ENCODE assay signal across 21 mouse cellular contexts in the genomic region with DNA sequence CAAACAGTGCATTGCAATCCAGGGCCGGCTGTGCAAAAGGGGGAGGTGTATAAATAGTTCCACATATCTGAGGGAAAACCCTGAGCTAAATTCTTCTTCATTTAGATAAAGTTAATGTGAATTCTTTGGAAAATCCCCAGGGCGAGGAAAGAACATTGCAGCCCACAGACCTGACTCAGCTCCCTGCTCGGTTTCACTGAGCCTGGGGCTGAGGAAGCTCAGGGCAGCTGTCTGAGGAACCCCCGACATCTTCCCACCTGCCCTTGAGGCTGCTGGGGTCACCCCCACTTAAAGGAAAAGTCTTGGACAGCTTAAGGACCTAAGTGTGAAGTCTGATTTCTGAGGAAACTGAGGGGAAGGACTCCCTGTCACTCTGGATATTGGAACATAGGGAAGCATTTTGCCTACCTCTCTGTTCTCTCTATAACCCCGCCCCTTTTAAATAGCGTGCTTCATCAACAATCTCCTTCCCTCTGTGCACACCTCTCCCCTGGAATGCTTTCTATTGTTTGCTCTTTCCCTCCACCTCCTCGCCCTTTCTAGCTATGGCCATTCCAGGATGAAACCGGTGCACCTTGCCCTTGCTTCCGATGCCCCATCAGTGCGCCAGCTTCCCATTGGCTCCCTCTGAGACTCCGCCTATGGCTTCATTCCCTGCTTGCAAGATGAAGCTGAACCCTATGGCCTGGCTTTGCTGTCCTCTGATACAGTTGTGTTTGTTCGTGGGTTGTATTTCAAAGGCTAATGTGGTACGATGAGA. TPM values are rescaled to one million over a fixed set of nuclear protein-coding genes. Genes with fewer than 3 reads are reported as not detected.
DNase-seq lines count a peak whose midpoint lies in the region; ATAC-seq and TF ChIP-seq lines count a peak whose summit lies in the region.
"Had no signal": no experiment of that assay in that cellular context is flagged by ENCODE, and none has a peak within 500 bp of the region (broad histone marks: within the 10 kb centered on the region; RNA-seq: fewer than 3 reads in every experiment).

No protein-coding gene starts in this region.

- peak overlapping the region; percentile 44 for H3K27ac ChIP-seq in left cerebral cortex, adult 2 months
- H3K27ac ChIP-seq: embryonic facial prominence, embryonic 15.5 days; forebrain, embryonic 10.5 days; hindbrain, embryonic 13.5 days; intestine, embryonic 15.5 days; kidney, embryonic 15.5 days; neural tube, embryonic 12.5 days had no signal

- H3K4me3 ChIP-seq in left cerebral cortex, adult 2 months = no peak overlapping the region
- H3K4me3 ChIP-seq in E14TG2a.4 (replicated peaks; ENCODE audit: low read length) = peak overlapping the region; percentile 37
- H3K4me3 ChIP-seq: embryonic facial prominence, embryonic 15.5 days; forebrain, embryonic 10.5 days; hindbrain, embryonic 13.5 days; intestine, embryonic 15.5 days; kidney, embryonic 15.5 days; neural tube, embryonic 12.5 days had no signal

- DNase-seq in frontal cortex, postnatal 36 days (ENCODE audit: low spot score in 2 of 2) = peak; percentile 51 to 52
- no peak for DNase-seq in frontal cortex, postnatal 10 days (ENCODE audit: low spot score in 2 of 2)
- DNase-seq in left cerebral cortex, adult 2 months (ENCODE audit: extremely low spot score in 1 of 2, low spot score in 2 of 2) = peak in 1 of 2 experiments; percentile 29
- DNase-seq in left cerebral cortex, postnatal 4 days = no peak
- peak; percentile 22 for DNase-seq in Patski (ENCODE audit: low read depth, low spot score)
- DNase-seq in thymus, postnatal 10 days (ENCODE audit: low spot score in 2 of 2) = no peak
- DNase-seq in cerebellum, postnatal 14 days = no peak
- DNase-seq: adrenal gland, postnatal 14 days; B cell, adult 2 months; cerebellum, adult 9-10 months; thymus, adult 18-20 months had no signal

- intact Hi-C loops in left cerebral cortex, adult 2 months (cut with DNase I) = no loop called here
- intact Hi-C loops in left cerebral cortex, postnatal 4 days (cut with DNase I) = no loop called here

- H3K4me1 ChIP-seq in E14TG2a.4 (replicated peaks; ENCODE audit: low read depth, low read length) = peaks cover 22% of the 10 kb centered on the region
- H3K4me1 ChIP-seq: embryonic facial prominence, embryonic 15.5 days; kidney, embryonic 15.5 days; neural tube, embryonic 12.5 days had no signal

- no peaks in the 10 kb centered on the region; the same call in 1 of the 2 replicates for H3K27me3 ChIP-seq in E14TG2a.4 (ENCODE audit: insufficient read depth, low read length)
- H3K27me3 ChIP-seq in Patski = no peaks in the 10 kb centered on the region
- H3K27me3 ChIP-seq: embryonic facial prominence, embryonic 15.5 days; hindbrain, embryonic 13.5 days; intestine, embryonic 15.5 days; kidney, embryonic 15.5 days; neural tube, embryonic 12.5 days had no signal

- CTCF ChIA-PET in Patski (lab: Charles Lee) = interaction anchor here (1.6 kb wide), 1 partner anchor 14 kb away, joined by 4 read pairs; no protein-coding TSS in a partner anchor

- peaks cover 8% of the 10 kb centered on the region; the same call in 1 of the 2 replicates for H3K9me3 ChIP-seq in E14TG2a.4 (ENCODE audit: low read length)
- H3K9me3 ChIP-seq: embryonic facial prominence, embryonic 15.5 days; forebrain, embryonic 10.5 days; G1E; hindbrain, embryonic 13.5 days; intestine, embryonic 15.5 days; kidney, embryonic 15.5 days; neural tube, embryonic 12.5 days had no signal

- in situ Hi-C loops in Patski (cut with MboI; ENCODE audit: low pct_unique_long_range_greater_than_20kb) = no loop called here

- POLR2A ChIA-PET in Patski (lab: Charles Lee) = no interaction called here

- TF ChIP-seq CTCF in left cerebral cortex, adult 2 months (IDR thresholded peaks at IDR 0.05) = no peak
- no peak for TF ChIP-seq CTCF in E14TG2a.4 (conservative IDR thresholded peaks at IDR 0.05; ENCODE audit: low read length)
- no peak for TF ChIP-seq CTCF in Patski (IDR thresholded peaks at IDR 0.05)

- peak; percentile 67 for ATAC-seq in Patski
- ATAC-seq: activated CD4-positive, CD25-positive, alpha-beta regulatory T cell, adult 4 months; intestine, embryonic 15.5 days had no signal

- H3K36me3 ChIP-seq in E14TG2a.4 (ENCODE audit: insufficient read depth, low read length) = no peaks in the 10 kb centered on the region
- H3K36me3 ChIP-seq: embryonic facial prominence, embryonic 15.5 days; forebrain, embryonic 10.5 days; G1E; hindbrain, embryonic 13.5 days; intestine, embryonic 15.5 days; kidney, embryonic 15.5 days; neural tube, embryonic 12.5 days had no signal

RNA-seq across cellular contexts. Expression of a gene that starts 15.6 kb away (rescaled TPM):
- total RNA-seq in left cerebral cortex, adult 2 months (2021) = 1,000 to 10,000 TPM; 1,445 to 1,455 TPM
- 1,000 to 10,000 TPM; 1,597 to 1,728 TPM for total RNA-seq in left cerebral cortex, postnatal 4 days (2021)
- polyA plus RNA-seq in Patski (2021) = 15.0 TPM
- total RNA-seq: megakaryocyte-erythroid progenitor cell, adult 5-6 weeks had no signal
- polyA plus RNA-seq: G1E had no signal

RNA-seq across cellular contexts. Expression of a gene that starts 48.4 kb away (rescaled TPM):
- total RNA-seq in left cerebral cortex, adult 2 months (2021) = 1 to 10 TPM; 2.5 TPM
- total RNA-seq in left cerebral cortex, postnatal 4 days (2021) = 1 to 10 TPM; 5.4 to 5.7 TPM
- not detected for polyA plus RNA-seq in Patski (2021)
- polyA plus RNA-seq: activated CD4-positive, CD25-positive, alpha-beta regulatory T cell, adult 4 months; G1E had no signal

Comparison
In these comparisons a context has a peak if more than half of its experiments do, and no peak if none do; other contexts are left out.
1. DNase-seq: peak in frontal cortex, postnatal 36 days (2 of 2) and Patski (single experiment); none in frontal cortex, postnatal 10 days (0 of 2), left cerebral cortex, postnatal 4 days (single experiment), thymus, postnatal 10 days (0 of 2) and cerebellum, postnatal 14 days (0 of 2).